Mouse (Mus musculus) layer of hippocampus, postnatal 10 days (tissue): ENCODE results near the gene Gins2. TPM values are rescaled to one million over a fixed set of nuclear protein-coding genes. Genes with fewer than 3 reads are reported as not detected.

Experiments
- DNase-seq, 2 experiments: peaks; one replicate each; pipeline ENCODE4 v3.0.0; 2021; ENCODE audit warnings: low spot score in 2 of 2
- total RNA-seq, 2 experiments: library from RNA; stranded (reverse); gene quantifications; 2 replicates each; pipeline ENCODE4 v1.2.3; 2021

The Gins2 gene
- total RNA-seq, 2 experiments from 2014 or later, result 2.5 to 4.2 TPM

DNA sequence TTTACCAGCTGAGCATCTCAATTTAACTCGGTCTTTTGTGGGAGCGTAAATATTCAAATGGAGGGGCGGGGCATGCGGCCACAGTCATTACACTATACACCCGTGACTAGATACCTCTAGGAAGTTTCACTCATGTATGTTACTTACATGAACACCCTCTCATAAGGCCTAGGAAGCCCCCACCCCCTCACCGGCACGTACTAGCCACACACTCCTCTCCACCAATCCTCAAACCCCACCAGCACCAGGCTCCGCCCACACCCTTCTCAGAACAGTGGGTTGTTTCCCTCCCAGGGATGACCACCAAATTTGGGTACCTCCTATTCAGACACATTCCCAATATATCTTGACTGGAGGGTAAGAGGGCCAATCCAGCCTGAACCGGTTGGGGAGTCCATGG, 18.4 kb upstream of the Gins2 start:
- DNase-seq, result no peak

DNA sequence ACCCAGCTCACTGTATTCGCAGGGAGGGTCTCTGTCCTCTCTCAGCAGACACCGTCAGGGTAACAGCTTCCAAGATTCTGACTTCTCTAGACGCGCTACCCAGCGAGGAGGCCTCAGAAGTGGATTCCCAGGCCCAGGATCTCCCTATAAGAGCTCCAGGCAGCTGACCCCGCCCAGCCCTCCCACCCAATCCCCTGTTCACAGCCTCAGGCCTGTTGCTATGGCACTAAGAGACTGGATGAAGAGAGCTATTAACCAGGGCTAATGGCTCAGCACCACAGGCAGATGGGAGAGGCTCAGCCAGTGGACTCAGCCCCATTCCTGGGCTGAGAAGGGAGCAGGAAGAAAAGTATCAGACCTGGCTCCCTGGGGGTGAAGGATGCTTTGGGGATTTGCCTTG, 13.6 kb upstream of the Gins2 start:
- no peak for DNase-seq

DNA sequence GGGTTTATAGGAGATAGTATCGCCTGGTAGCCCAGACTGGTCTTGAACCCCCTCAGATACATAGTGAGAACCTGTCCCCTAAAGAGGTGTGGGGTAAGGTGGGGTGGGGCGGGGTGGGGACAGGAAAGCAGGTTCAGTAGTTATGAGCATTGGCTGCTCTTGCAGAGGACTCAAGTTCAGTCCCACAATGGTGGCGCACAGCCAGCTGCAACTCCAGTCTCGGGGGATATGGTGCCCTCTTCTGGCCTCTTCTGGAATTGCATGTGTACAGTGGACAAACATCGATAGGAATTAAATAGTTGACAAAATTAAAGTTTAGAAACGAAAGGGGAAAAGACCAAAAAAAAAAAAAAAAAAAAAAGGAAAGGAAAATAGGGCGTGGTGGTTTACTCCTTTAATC, 10.4 kb upstream of the Gins2 start:
- DNase-seq, result peak; percentile 87 to 89

DNA sequence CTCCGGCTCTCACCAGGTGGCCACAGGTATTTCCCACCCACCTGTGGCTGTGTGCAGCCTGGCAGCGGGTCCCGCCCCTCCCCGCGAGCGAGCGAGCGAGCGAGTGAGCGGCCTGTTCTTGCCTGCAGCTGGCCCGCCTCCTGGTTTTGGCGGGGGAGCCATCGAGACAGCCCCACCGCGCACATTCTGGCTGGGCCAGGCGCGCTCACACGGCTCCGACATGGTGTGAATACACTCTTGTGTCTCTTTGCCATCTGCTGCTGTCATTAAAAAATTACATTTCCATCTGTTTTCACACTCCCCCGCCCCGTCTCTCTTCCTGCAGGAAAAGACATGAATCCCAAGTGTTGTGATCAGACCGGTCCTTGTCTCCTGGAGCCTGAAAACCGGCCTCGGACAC, 9.5 kb upstream of the Gins2 start:
- DNase-seq, result peak; percentile 78 to 84

DNA sequence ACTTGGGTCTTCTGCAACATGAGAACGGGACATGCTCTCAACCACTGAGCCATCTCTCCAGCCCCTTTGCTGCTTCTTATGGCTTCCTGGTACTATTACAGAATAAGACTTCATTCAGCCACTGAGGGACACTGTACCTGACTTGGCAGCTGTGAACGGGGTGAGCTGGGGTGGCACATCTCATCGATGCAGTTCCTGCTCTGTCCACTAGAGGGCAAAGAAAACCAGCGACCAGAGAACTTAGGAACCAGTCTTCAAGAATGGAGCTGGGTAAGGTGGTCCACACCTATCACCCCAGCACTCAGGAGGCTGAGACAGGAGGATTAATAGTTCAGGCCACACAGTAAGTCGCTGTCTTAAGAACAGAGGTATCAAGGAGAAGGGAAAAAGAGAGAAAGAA, 6.9 kb upstream of the Gins2 start:
- DNase-seq, result peak; percentile 52 to 67

DNA sequence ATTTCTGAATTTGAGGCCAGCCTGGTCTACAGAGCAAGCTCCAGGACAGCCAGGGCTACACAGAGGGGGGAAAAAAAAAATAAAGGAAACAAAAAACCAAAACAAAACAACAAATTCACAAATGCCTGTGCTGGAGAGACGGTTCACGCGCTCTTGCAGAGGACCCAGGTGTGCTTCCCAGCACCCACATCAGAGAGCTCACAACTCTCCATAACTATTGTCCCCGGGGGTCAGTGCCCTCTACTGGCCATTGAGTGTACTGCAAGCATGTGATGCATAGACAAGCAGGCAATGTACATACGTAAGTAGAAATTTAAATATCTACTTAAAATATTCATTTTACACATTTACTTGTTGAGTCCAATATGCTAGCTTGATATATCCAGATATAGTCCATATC, 5.5 kb upstream of the Gins2 start:
- DNase-seq, result no peak

DNA sequence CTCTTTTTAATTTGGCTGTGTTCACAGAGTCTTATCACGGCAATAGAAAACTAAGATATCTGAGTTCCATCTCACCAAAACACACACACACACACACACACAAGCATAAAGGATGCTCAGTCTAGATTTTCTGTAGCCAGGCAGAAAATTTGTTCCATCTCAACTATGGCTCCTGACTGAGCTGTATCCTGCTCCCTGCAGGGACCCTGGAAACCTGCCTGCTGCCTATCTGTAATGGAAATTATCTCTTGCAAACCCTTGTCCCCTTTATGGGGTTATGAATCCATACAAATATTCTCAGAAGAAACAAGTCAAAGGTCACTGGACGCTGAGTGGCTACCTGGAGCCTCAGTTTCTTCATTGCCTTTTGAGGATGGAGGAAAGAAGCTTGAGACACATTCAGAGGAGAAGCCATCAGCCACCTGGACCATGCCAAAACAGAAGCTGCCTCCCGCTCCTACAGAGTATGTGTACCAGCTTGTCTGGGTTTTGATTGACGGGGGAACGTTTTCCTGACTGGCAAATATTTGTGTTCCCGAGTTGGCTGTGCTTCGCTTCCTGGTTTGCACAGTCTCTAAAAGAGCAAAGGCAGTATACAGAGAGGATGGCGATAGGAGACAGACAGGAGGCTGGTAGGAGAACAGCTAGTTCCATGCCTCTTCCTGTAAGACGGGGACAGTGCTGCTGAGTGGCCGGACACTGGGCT, 2.6 kb upstream of the Gins2 start:
- DNase-seq, result peak in 1 of 2 experiments; percentile 52

DNA sequence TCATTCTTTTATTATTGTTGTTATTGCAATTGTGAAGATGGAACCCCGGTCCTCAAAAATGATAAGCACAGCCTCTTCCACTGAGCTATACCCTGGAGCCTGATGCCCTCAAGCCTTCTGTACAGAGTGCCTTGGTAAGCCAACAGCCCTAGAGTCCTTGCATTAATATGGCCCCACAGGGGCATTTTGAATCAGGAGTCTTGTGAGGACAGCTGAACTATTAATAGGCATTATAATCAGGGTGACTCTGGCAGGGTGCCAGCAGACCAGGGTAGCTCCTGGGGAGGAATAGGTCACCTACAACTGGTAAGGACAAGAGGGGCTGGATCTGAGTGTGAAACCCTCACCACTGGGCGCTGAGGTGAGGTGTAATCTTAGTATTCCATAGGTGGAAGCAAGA, 817 bp upstream of the Gins2 start:
- DNase-seq, result no peak

DNA sequence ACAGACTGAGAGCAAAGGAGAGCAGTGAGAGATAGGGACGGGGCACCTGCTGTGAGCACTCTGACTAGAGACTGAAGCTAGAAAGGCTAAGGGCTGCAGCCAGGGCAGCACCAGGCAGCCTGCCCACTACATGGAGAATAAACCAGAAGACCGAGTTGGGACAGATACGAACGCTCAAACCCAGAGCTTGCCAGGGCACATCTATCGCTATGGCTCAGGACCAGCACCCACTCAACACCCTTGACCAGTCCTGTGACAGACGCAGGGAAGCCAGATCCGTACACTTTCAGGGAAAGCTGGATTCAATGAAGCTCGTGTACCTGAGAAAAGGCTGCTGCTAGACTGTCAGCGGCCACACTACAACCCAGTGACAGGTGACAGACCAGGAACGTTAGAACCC, 3.6 kb downstream of the Gins2 start:
- DNase-seq, result no peak

DNA sequence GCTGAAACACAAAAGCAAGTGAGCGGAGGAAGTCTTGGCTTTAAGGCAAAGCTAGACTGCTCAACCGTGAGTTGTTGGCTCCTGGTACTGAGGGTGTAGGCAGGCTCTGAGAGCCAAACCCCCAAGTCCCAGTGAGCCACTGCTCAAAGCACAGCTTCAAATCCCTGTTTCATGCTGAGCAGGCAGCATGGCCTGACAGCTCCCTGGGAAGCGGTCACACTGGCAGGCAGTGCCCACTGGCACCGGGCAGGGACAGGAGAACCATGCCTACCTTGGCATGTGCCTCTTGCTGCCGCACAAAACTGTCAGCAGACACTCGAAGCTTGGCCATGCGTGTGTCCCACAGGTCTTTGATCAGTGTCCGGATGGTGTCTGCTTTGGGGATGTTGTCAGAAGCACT, 7.3 kb downstream of the Gins2 start:
- DNase-seq, result no peak

DNA sequence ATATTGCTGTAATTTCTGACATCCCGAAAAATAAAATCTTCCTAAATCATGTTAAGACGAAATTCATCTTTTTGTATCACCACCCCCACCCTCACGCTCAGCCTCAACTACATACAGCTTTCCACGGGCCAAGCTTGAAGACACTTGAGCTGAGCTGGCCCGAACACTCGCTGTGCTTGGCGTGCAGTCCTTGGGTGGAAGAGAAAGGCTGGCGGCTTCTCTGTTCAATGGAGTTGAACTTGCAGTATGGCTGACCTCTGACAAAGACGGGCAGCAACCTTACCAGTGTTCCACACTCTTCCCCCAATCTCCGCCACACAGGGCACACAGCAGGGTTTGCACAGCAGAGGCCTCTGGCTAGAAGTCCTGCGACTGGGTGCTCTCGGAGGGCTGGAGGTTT, 7.8 kb downstream of the Gins2 start:
- DNase-seq, result no peak

DNA sequence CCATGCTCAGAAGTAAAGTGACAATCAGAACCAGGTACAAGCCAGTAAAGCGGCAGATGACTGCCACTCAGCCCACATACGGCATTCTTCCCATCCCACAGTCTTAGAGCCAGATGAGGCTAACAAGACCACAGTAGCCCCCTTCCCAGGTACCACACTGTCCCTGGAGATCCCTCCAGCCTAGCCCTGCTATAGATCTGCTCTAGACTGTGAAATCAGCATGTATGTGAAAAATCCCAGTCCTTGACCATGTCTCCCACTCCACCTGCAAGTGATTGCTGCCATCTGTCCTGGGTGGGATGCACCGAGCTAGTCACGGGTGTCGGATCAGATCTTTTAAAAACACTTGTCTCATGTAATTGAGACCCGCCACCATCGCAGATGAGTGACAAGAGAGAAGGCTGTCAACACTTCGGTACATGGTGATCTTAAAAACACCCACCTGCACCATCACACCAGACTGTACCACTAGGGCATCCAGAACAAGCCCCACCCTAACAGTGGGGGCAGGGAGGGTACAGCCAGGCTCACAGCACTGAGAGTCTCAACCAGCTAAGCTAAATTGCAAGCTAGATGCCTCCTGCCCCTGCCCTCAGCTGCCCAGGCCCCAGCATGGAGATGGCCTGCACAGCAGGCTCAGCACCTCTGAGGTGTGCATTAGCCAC, 8.6 kb downstream of the Gins2 start:
- peak; percentile 38 to 49 for DNase-seq

DNA sequence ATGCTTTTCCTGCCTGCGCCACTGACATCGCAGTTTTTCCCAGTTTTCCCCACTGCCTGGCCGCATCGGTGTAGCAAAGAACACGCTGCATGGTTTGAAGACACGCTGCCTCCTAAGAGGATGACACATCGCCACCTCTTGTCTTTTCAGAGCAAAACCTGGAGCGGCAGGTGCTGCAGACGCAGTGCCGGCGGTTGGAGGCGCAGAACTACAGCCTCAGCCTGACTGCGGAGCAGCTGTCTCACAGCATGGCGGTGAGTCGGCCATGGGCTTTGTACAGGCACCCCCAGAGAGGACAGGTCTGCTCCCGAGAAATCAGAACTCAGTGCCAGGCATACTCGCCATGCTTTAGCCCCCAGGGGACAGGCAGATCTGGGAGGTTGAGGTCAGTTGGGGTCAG, 11.3 kb downstream of the Gins2 start:
- DNase-seq, result no peak

DNA sequence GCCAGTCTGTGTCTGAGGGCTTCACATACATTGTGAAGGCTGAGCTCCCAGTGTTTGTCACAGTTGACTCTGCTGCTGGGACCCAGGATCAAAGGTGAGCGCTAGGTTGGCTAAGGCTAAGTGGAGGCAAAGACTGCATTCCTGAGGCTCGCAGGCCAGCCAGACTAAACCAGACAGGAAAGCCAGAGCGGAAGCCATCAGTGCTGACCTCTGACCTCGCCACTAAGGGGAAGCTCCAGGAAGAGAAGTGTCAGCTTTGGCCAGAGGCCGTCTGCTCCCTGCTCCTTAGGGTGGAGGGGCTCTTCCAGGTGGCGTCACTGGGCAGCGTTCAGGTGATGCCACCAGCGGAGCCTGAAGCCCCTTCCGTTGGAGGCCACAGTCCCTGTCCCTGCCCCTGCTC, 13.3 kb downstream of the Gins2 start:
- no peak for DNase-seq

DNA sequence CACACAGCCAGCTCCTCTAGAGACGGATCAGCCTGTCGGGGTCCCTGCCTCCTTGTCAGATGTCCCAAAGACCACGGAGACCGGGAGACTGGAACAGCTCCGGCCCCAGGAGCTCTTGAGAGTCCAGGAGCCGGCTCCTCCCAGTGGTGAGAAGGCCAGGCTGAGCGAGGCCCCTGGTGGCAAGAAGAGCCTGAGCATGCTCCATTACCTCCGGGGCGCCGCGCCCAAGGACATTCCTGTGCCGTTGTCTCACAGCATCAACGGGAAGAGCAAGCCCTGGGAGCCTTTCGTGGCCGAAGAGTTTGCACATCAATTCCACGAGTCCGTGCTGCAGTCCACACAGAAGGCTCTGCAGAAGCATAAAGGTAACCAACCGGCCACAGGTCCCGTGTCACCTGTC, 14.2 kb downstream of the Gins2 start:
- no peak for DNase-seq

DNA sequence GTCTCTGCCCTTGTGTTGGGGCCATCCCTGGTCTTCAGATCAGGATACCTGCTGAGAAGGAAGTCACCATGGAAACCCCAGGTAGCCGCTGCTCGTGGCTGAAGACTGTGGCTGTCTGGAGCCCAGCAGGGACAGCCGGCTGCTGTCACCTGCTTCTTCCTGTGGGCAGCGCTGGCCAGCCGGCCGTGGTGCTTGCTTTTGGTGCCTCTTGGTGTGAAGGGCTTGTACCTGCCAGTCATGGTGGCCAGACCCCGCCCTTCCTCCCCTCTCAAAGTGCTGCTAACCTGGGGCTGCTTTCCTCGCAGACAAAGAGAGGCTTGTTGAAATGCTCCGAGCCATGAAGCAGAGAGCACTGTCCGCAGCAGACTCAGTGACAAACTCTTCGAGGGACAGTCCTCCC, 15.2 kb downstream of the Gins2 start:
- no peak for DNase-seq

DNA sequence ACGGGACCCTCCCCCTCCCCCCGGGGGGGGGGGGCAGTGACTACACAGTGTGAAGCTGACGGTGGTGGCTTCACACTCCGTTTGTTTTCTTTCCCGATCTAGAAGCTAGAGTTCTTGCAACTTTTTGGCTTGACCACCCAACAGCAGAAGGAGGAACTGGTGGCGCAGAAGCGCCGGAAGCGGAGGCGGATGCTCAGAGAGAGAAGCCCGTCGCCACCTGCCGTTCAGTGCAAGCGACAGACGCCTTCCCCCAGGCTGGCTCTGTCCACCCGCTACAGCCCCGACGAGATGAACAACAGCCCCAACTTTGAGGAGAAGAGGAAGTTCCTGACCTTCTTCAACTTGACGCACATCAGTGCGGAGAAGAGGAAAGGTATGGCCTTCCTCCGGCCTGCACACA, 16.6 kb downstream of the Gins2 start:
- peak in 1 of 2 experiments; percentile 71 for DNase-seq

DNA sequence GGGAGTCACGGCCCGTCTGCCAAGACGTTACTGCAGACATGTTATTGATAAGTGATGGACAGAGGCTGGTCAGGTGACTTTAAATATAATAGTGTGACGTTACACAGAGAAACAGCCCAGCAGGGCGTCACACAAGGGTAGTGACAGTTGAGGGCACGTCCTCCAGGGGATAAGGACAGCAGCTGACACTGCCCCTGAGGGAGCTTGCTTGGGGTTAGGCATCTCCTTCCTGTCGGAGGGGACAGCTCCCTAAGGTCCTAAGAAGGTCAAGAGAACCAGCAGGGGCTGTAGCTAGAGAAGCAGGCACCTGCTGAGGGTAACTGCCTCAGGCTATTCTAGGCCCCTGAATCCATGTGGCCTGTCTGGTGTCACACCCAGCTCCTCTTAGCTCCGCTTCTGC, 17.5 kb downstream of the Gins2 start:
- DNase-seq, result no peak

DNA sequence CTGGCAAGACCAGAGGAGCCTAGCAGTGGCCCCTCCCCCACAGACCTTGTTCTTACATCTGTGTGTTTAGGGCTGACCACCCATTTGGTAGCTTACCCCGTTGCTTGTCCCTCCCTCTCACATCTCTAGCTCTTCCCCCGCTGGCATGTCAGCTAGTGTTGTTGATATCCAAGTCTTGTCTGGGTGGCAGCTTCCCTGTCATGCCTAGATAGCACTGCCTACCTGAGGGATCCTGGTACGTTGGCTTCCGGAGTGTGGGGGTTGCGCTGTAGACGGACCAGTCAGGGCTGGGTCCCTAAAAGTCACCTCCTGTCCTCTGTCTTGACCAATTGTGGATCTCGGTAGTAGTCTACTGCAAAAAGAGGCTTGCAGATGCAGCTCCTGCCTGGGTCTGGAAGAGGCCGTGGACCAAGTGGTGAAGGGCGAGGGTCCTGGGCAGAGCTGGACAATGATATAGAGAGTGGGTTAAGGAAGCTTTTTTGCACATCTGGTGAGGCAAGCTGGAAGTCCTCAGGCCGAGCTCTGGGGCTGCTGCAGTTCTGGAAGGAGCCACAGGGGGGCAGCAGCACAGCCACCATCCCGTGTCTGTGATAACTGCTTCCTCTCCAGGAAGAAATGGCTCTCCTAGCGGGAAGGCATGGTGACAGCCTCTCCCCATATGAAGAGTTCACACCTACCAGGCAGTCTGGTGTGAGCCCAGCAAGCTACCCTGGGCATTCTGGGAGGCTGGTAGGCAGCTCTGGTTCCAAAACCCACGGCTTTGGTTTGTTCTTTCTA, 19.0 kb downstream of the Gins2 start:
- DNase-seq, result peak; percentile 86 to 88

DNA sequence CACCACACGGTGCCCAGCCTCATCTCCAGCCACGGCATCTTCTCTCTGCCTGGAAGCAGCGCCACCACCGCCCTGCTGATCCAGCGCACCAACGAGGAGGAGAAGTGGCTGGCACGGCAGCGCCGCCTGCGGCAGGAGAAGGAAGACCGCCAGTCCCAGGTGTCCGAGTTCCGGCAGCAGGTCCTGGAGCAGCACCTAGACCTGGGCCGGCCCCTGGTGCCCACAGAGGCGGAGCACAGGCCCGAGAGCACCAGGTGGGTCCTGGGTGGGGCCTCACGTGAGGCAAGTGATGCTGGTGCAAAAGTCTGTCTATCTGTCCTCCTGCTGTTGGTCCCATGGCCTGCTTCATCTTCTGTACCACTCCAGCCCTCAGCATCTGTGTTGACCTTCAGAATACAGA, 20.0 kb downstream of the Gins2 start:
- no peak for DNase-seq

DNA sequence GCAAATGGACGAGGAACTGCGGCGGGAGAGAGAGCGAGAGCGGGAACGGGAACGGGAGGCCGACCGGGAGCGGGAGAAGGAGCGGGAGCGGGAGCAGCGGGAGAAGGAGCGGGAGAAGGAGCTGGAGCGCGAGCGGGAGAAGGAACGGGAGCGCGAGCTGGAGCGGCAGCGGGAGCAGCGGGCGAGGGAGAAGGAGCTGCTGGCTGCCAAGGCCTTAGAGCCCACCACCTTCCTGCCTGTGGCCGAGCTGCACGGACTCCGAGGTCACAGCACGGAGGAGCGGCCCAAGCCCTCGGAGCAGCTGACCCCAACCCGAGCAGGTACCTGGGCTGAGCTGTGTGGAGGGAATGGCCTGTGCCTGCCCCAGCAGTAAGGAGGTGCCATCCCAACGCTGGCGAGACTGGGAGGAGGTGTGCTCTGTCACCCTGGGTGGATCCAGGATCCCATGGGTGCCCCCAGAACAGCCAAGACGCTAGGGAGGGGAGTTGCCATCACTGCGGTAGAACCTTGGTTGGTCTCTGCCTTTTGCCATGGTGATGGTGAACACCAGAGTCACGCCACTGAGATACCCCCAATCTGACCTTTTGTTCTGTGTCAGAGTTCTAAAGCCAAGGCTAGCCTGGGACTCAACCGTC, 20.8 kb downstream of the Gins2 start:
- no peak for DNase-seq

DNA sequence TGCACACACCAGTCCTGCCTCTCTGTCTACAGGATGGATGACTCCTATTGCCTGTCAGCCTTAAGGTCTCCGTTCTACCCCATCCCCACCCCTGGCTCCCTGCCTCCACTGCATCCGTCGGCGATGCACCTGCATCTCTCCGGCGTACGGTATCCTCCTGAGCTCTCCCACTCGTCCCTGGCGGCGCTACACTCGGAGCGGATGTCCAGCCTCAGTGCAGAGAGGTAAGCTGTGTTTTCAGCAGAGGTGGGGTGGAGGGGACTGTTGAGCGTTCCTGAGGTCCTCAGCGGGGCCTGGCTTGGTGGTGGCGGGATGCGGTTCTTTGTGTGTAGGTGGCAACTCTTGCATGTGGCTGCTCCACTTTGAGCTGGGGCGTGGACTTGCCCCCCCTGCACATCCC, 21.4 kb downstream of the Gins2 start:
- DNase-seq, result no peak
